Mouse (Mus musculus) limb, embryonic 10.5 days (tissue): ENCODE data around the gene Ccdc70. TPM values are rescaled to one million over a fixed set of nuclear protein-coding genes. Genes with fewer than 3 reads are reported as not detected.
"Not testable (repeated sequence)": the region's sequence is repeated elsewhere in the genome, so short reads cannot be mapped to it uniquely, and the experiment has no call there.

ENCODE experiments used
- DNase-seq: peaks from one replicate; pipeline ENCODE4 v3.0.0-alpha.2; 2017; ENCODE audit warnings: low spot score
- H3K27ac ChIP-seq: fragments of 300-500 bp; sonication (generic); 2 replicates; pipeline ENCODE4 v1.5.1; 2016; ENCODE audit warnings: mild to moderate bottlenecking
- H3K27me3 ChIP-seq: fragments of 300-500 bp; sonication (generic); 2 replicates; pipeline ENCODE4 v1.6.1; 2016; ENCODE audit warnings: low read depth, mild to moderate bottlenecking; ENCODE audit not compliant: poor library complexity, severe bottlenecking
- H3K36me3 ChIP-seq: fragments of 300-500 bp; sonication (generic); 2 replicates; pipeline ENCODE4 v1.6.1; 2016; ENCODE audit warnings: mild to moderate bottlenecking, moderate library complexity
- H3K4me1 ChIP-seq: fragments of 300-500 bp; sonication (generic); 2 replicates; pipeline ENCODE4 v1.6.1; 2016
- H3K4me3 ChIP-seq: fragments of 300-500 bp; sonication (generic); 2 replicates; pipeline ENCODE4 v1.5.1; 2016; ENCODE audit warnings: mild to moderate bottlenecking, moderate library complexity
- H3K9me3 ChIP-seq: fragments of 300-500 bp; sonication (generic); replicated peaks from 2 replicates; pipeline ENCODE4 v1.6.1; 2016; ENCODE audit warnings: mild to moderate bottlenecking
- WGBS: fragments of 180-500 bp; shearing (Covaris S2); methylation state at CpG from one replicate; pipeline ENCODE4 v1.1.7; 2016; 5-methylcytosine and 5-hydroxymethylcytosine counted together
- polyA plus RNA-seq: library from polyadenylated mRNA; unstranded; fragments of >200 nt; fragmentation: Nextera tagmentation; extraction: Ambion mirVana; gene quantifications from 2 replicates; pipeline ENCODE4 v1.2.1, GENCODE M21; 2016

Gene Ccdc70
- polyA plus RNA-seq = not detected in 2 replicates

GRCm38 (mm10) chr8:21969475-21969874, at the start of gene Ccdc70:
Gene Ccdc70 (plus strand): TSS chr8:21969775.
- DNase-seq = no peak
- H3K27me3 ChIP-seq = no peaks in the 10 kb centered on the region
- no peaks in the 10 kb centered on the region for H3K36me3 ChIP-seq
- H3K4me3 ChIP-seq = no peak within 1 kb of the TSS
- no peak within 1 kb of the TSS for H3K27ac ChIP-seq
- no peaks in the 10 kb centered on the region for H3K9me3 ChIP-seq
- no peaks in the 10 kb centered on the region for H3K4me1 ChIP-seq
- 92% methylated on average over 3 of the region's 3 CpGs for WGBS

- H3K9me3 ChIP-seq, H3K36me3 ChIP-seq, H3K27ac ChIP-seq, DNase-seq, H3K4me3 ChIP-seq, H3K4me1 ChIP-seq, H3K27me3 ChIP-seq: not testable (repeated sequence)
- WGBS = 88% methylated on average over 3 of the region's 3 CpGs
Measured at GRCm38 (mm10) chr8:21930754-21931153, 38.8 kb upstream of the Ccdc70 start.

DNA sequence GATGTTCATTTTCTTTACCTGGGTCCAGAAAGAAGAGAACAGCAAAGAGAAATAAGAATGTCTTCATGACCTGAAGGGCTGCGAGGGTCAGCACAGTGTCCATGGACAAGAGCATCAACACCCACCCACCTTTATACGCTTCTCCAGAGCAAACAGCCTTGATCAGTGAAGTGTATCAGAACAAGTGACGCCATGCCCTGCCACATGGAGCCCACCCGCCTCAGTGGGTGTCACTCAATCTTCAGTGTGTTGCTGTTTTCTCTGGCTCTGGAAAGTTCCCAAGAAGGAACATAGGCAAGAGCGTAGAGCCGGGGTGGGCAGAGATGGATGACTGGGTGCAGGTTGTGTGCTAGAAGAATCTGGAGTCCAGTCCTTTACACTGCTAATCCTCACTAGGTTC, 37.0 kb upstream of the Ccdc70 start, which contains the start of gene Defb15:
Defb15 (minus strand) TSS at position 101 of the 400 bp plus-strand sequence.
- Histone ChIP-seq H3K4me1 (no peaks in the 10 kb centered on the region), H3K9me3 (no peaks in the 10 kb centered on the region), H3K4me3 (no peak within 1 kb of the TSS), H3K36me3 (no peaks in the 10 kb centered on the region), H3K27ac (no peak within 1 kb of the TSS), H3K27me3 (no peaks in the 10 kb centered on the region)
- DNase-seq = no peak
- WGBS = 95% methylated on average over 6 of the region's 6 CpGs

- WGBS = 89% methylated on average over 4 of the region's 4 CpGs
- not testable (repeated sequence) for H3K27ac ChIP-seq, H3K4me1 ChIP-seq, DNase-seq, H3K36me3 ChIP-seq, H3K27me3 ChIP-seq, H3K9me3 ChIP-seq, H3K4me3 ChIP-seq
Measured at GRCm38 (mm10) chr8:21938052-21938451, 31.5 kb upstream of the Ccdc70 start, which contains the start of gene Defb35. Gene Defb35 (plus strand): TSS chr8:21938352.

DNA sequence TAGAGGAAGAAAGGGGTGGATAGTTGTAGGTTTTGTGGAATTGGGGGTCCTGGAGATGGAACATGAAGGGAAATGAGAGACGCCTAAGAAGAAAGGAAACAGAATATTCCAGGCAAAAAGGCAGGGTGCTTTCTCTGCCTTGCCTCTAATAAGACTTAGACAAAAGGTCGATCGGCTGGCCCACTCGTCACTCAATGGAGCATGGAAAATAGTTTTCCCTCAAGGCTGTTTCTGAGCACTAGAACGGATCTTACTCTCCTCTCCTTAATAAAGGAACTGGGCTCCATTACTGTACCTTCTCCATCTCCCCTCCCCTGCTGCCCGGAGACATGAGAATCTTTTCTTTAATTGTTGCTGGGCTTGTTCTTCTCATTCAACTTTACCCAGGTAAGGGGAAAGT, 23.1 kb upstream of the Ccdc70 start, which contains the start of gene Defb13:
Defb13 (plus strand) TSS at position 301 of the 400 bp plus-strand sequence.
- 92% methylated on average over 6 of the region's 6 CpGs for WGBS
- no peaks in the 10 kb centered on the region for H3K36me3 ChIP-seq
- no peaks in the 10 kb centered on the region for H3K4me1 ChIP-seq
- no peaks in the 10 kb centered on the region for H3K27me3 ChIP-seq
- H3K4me3 ChIP-seq = no peak within 1 kb of the TSS
- no peak for DNase-seq
- H3K9me3 ChIP-seq = no peaks in the 10 kb centered on the region
- no peak within 1 kb of the TSS for H3K27ac ChIP-seq

DNA sequence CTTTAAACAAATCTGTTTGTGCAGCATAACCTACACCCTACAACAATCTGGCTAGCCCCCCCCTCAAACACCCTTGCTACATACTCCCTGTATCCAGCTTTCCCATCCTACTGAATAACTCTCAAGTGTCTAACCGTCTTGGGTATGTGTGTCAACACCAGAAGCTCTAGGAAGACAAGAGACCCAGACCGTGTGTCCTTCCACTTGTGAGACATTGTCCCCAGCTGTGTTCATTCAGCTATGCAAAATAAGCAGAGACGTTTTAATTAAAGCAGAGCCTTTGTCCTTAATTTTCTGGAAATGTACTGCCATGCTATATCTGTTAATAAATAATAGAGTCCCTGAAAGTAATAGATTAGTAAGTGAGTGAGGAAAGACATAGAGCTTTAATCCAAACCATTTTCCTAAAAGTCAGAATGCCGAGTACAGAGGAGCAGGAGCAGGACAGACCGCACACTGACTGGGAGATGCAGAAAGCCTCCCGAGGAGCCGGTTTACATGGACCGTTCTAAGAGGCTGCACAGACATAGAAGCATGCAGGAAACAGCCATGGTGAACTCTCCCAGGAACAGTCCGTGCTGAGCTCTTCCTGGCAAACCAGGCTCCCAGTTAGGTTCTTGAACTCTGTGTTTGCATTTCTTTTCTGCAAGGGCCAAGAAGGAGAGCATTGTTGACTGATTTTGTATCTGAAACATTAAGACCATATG, 22.1 kb upstream of the Ccdc70 start:
- no peaks in the 10 kb centered on the region for H3K9me3 ChIP-seq
- 88% methylated on average over 9 of the region's 9 CpGs for WGBS

DNA sequence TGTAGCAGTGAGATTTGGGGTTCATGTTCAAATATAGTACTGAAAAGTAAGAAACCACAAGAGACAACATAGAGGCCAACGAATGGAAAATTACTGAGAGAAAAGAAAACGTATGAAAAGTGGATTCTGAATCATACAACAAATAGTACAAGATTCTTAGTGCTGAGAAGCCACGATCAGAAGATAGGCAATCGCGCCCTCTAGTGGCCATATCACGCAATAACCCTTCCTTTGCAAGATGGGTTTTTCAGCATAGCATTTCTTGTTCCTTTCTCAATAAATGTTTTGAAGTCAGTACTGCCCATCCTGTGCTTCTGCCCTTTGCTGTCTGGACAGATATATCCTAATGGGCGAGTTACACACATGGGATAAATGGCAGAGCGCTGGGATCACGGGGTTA, 14.3 kb upstream of the Ccdc70 start:
- Histone ChIP-seq H3K36me3 (no peaks in the 10 kb centered on the region), H3K9me3 (no peaks in the 10 kb centered on the region), H3K4me1 (no peaks in the 10 kb centered on the region), H3K27ac (no peak overlapping the region), H3K27me3 (no peaks in the 10 kb centered on the region), H3K4me3 (no peak overlapping the region)
- DNase-seq = peak; percentile 67
- WGBS = 7% methylated on average over 9 of the region's 9 CpGs

More for the DNA sequence above, 22.1 kb upstream of the Ccdc70 start:
- H3K4me3 ChIP-seq = no peak overlapping the region
- no peaks in the 10 kb centered on the region for H3K4me1 ChIP-seq
- H3K27ac ChIP-seq = no peak overlapping the region
- DNase-seq = no peak
- no peaks in the 10 kb centered on the region for H3K36me3 ChIP-seq
- no peaks in the 10 kb centered on the region for H3K27me3 ChIP-seq

GRCm38 (mm10) chr8:21956336-21956735, 13.2 kb upstream of the Ccdc70 start:
- no peak for DNase-seq

GRCm38 (mm10) chr8:21958414-21958813, 11.2 kb upstream of the Ccdc70 start, which contains the start of gene Fam90a1a:
Gene Fam90a1a (plus strand): TSS chr8:21958714.
- Histone ChIP-seq H3K4me1 (no peaks in the 10 kb centered on the region), H3K27ac (no peak within 1 kb of the TSS), H3K9me3 (no peaks in the 10 kb centered on the region), H3K36me3 (no peaks in the 10 kb centered on the region), H3K4me3 (no peak within 1 kb of the TSS), H3K27me3 (no peaks in the 10 kb centered on the region)
- 89% methylated on average over 2 of the region's 2 CpGs for WGBS
- no peak for DNase-seq

More at GRCm38 (mm10) chr8:21956336-21956735, 13.2 kb upstream of the Ccdc70 start:
- H3K36me3 ChIP-seq = no peaks in the 10 kb centered on the region
- no peak overlapping the region for H3K27ac ChIP-seq
- no peak overlapping the region for H3K4me3 ChIP-seq
- WGBS = 87% methylated on average over 3 of the region's 3 CpGs
- H3K27me3 ChIP-seq = no peaks in the 10 kb centered on the region
- no peaks in the 10 kb centered on the region for H3K4me1 ChIP-seq
- no peaks in the 10 kb centered on the region for H3K9me3 ChIP-seq

- DNase-seq = no peak
- H3K9me3 ChIP-seq = no peaks in the 10 kb centered on the region
- 87% methylated on average over 1 of the region's 1 CpGs for WGBS
- H3K27me3 ChIP-seq = no peaks in the 10 kb centered on the region
- H3K4me3 ChIP-seq = no peak overlapping the region
- no peak overlapping the region for H3K27ac ChIP-seq
- no peaks in the 10 kb centered on the region for H3K4me1 ChIP-seq
- no peaks in the 10 kb centered on the region for H3K36me3 ChIP-seq
Measured at GRCm38 (mm10) chr8:21966646-21967045, 2.9 kb upstream of the Ccdc70 start.

- 76% methylated on average over 4 of the region's 4 CpGs for WGBS
- Histone ChIP-seq H3K36me3 (no peaks in the 10 kb centered on the region), H3K27ac (no peak overlapping the region), H3K4me1 (no peaks in the 10 kb centered on the region), H3K4me3 (no peak overlapping the region), H3K9me3 (no peaks in the 10 kb centered on the region), H3K27me3 (no peaks in the 10 kb centered on the region)
- no peak for DNase-seq
Measured at GRCm38 (mm10) chr8:21978193-21978592, 8.6 kb downstream of the Ccdc70 start.

- DNase-seq = no peak
- WGBS = 63% methylated on average over 8 of the region's 8 CpGs
- Histone ChIP-seq H3K27me3 (no peaks in the 10 kb centered on the region), H3K36me3 (no peaks in the 10 kb centered on the region), H3K9me3 (no peaks in the 10 kb centered on the region), H3K4me1 (no peaks in the 10 kb centered on the region), H3K27ac (no peak overlapping the region), H3K4me3 (no peak overlapping the region)
Measured at GRCm38 (mm10) chr8:21981664-21982337, 12.2 kb downstream of the Ccdc70 start.

DNA sequence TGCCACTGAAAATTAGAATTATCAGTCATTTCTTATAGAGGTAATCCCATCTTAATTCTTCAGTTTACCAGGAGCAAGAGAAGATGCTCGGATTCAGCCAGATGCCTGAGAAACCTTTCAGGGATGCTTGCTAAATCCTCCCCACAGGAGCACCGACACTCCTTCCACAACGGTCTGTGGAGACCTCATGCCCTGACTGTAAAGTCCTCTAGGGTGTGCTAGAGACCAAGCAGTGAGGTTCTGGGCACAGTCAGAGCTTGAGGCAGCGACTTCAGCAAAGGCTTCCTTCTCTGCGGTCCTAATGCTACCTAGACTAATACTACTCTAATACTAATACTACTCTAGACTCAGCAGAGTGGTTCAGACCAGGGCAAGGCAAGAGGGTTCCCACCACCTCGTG, 22.6 kb downstream of the Ccdc70 start:
- DNase-seq = no peak
- Histone ChIP-seq H3K4me3 (no peak overlapping the region), H3K27me3 (no peaks in the 10 kb centered on the region), H3K36me3 (no peaks in the 10 kb centered on the region), H3K27ac (no peak overlapping the region), H3K9me3 (no peaks in the 10 kb centered on the region), H3K4me1 (no peaks in the 10 kb centered on the region)
- 22% methylated on average over 6 of the region's 6 CpGs for WGBS
